Mouse (Mus musculus): ENCODE data around the gene Doc2a. TPM values are rescaled to one million over a fixed set of nuclear protein-coding genes. Genes with fewer than 3 reads are reported as not detected.

The Doc2a gene
- polyA plus RNA-seq, 1 experiment, result 13.2 TPM

- no peak for TF ChIP-seq CTCF (IDR thresholded peaks at IDR 0.05; ENCODE audit: borderline replicate concordance, extremely low read depth, insufficient read depth, insufficient read length)
- TF ChIP-seq POLR2A (IDR thresholded peaks at IDR 0.05; ENCODE audit: borderline replicate concordance, extremely low read depth, insufficient read depth, insufficient read length, poor library complexity, severe bottlenecking), result no peak
- no peak for DNase-seq (ENCODE audit: low read depth)
Observed at GRCm38 (mm10) chr7:126807405-126807804, 39.8 kb upstream of the Doc2a start.

- TF ChIP-seq POLR2A (IDR thresholded peaks at IDR 0.05; ENCODE audit: borderline replicate concordance, extremely low read depth, insufficient read depth, insufficient read length, poor library complexity, severe bottlenecking) (peak; percentile 42; the same call in 1 of the 2 replicates), CTCF (IDR thresholded peaks at IDR 0.05; ENCODE audit: borderline replicate concordance, extremely low read depth, insufficient read depth, insufficient read length) (no peak)
- peak; percentile 97 for DNase-seq (ENCODE audit: low read depth)
Observed at GRCm38 (mm10) chr7:126808703-126809455, 38.3 kb upstream of the Doc2a start.

GRCm38 (mm10) chr7:126809723-126810369 is 37.4 kb upstream of the Doc2a start:
- no peak for DNase-seq (ENCODE audit: low read depth)
- TF ChIP-seq CTCF (IDR thresholded peaks at IDR 0.05; ENCODE audit: borderline replicate concordance, extremely low read depth, insufficient read depth, insufficient read length) (no peak), POLR2A (IDR thresholded peaks at IDR 0.05; ENCODE audit: borderline replicate concordance, extremely low read depth, insufficient read depth, insufficient read length, poor library complexity, severe bottlenecking) (no peak)

- TF ChIP-seq POLR2A (IDR thresholded peaks at IDR 0.05; ENCODE audit: borderline replicate concordance, extremely low read depth, insufficient read depth, insufficient read length, poor library complexity, severe bottlenecking) (no peak), CTCF (IDR thresholded peaks at IDR 0.05; ENCODE audit: borderline replicate concordance, extremely low read depth, insufficient read depth, insufficient read length) (no peak)
Observed at GRCm38 (mm10) chr7:126815726-126816222, 31.4 kb upstream of the Doc2a start.

GRCm38 (mm10) chr7:126816494-126816893 is 30.7 kb upstream of the Doc2a start:
- TF ChIP-seq CTCF (IDR thresholded peaks at IDR 0.05; ENCODE audit: borderline replicate concordance, extremely low read depth, insufficient read depth, insufficient read length), result no peak
- DNase-seq (ENCODE audit: low read depth), result no peak

More at GRCm38 (mm10) chr7:126815726-126816222, 31.4 kb upstream of the Doc2a start:
- DNase-seq (ENCODE audit: low read depth), result no peak

- no peak for TF ChIP-seq CTCF (IDR thresholded peaks at IDR 0.05; ENCODE audit: borderline replicate concordance, extremely low read depth, insufficient read depth, insufficient read length)
- TF ChIP-seq POLR2A (IDR thresholded peaks at IDR 0.05; ENCODE audit: borderline replicate concordance, extremely low read depth, insufficient read depth, insufficient read length, poor library complexity, severe bottlenecking), result no peak
- DNase-seq (ENCODE audit: low read depth), result no peak
Observed at GRCm38 (mm10) chr7:126817595-126817994, 29.6 kb upstream of the Doc2a start.

- no peak for DNase-seq (ENCODE audit: low read depth)
- TF ChIP-seq POLR2A (IDR thresholded peaks at IDR 0.05; ENCODE audit: borderline replicate concordance, extremely low read depth, insufficient read depth, insufficient read length, poor library complexity, severe bottlenecking) (no peak), CTCF (IDR thresholded peaks at IDR 0.05; ENCODE audit: borderline replicate concordance, extremely low read depth, insufficient read depth, insufficient read length) (peak; percentile 14; the same call in 1 of the 2 replicates)
Observed at GRCm38 (mm10) chr7:126818818-126819217, 28.4 kb upstream of the Doc2a start.

- TF ChIP-seq POLR2A (IDR thresholded peaks at IDR 0.05; ENCODE audit: borderline replicate concordance, extremely low read depth, insufficient read depth, insufficient read length, poor library complexity, severe bottlenecking) (no peak), CTCF (IDR thresholded peaks at IDR 0.05; ENCODE audit: borderline replicate concordance, extremely low read depth, insufficient read depth, insufficient read length) (peak; percentile 98)
- peak; percentile 84 for DNase-seq (ENCODE audit: low read depth)
Observed at GRCm38 (mm10) chr7:126821835-126822511, 25.2 kb upstream of the Doc2a start.

- TF ChIP-seq POLR2A (IDR thresholded peaks at IDR 0.05; ENCODE audit: borderline replicate concordance, extremely low read depth, insufficient read depth, insufficient read length, poor library complexity, severe bottlenecking), result no peak
- no peak for TF ChIP-seq CTCF (IDR thresholded peaks at IDR 0.05; ENCODE audit: borderline replicate concordance, extremely low read depth, insufficient read depth, insufficient read length)
- DNase-seq (ENCODE audit: low read depth), result no peak
Observed at GRCm38 (mm10) chr7:126822741-126823140, 24.5 kb upstream of the Doc2a start.

- peak; percentile 85 for DNase-seq (ENCODE audit: low read depth)
- TF ChIP-seq CTCF (IDR thresholded peaks at IDR 0.05; ENCODE audit: borderline replicate concordance, extremely low read depth, insufficient read depth, insufficient read length) (no peak), POLR2A (IDR thresholded peaks at IDR 0.05; ENCODE audit: borderline replicate concordance, extremely low read depth, insufficient read depth, insufficient read length, poor library complexity, severe bottlenecking) (peak; percentile 48; the same call in 1 of the 2 replicates)
Observed at GRCm38 (mm10) chr7:126823202-126823711, 24.0 kb upstream of the Doc2a start.

- TF ChIP-seq CTCF (IDR thresholded peaks at IDR 0.05; ENCODE audit: borderline replicate concordance, extremely low read depth, insufficient read depth, insufficient read length), result no peak
- no peak for TF ChIP-seq POLR2A (IDR thresholded peaks at IDR 0.05; ENCODE audit: borderline replicate concordance, extremely low read depth, insufficient read depth, insufficient read length, poor library complexity, severe bottlenecking)
- no peak for DNase-seq (ENCODE audit: low read depth)
Observed at GRCm38 (mm10) chr7:126823940-126824339, 23.3 kb upstream of the Doc2a start.

Data from brain, embryonic 14.5 days (tissue).